Mouse (Mus musculus) intestine, embryonic 16.5 days (tissue): ENCODE results near the gene Itpr1. TPM values are rescaled to one million over a fixed set of nuclear protein-coding genes. Genes with fewer than 3 reads are reported as not detected.

Experiments
- ATAC-seq: fragments of 200-750 bp; cut with Nextera tagmentation; 2 replicates; pipeline ENCODE4 v1.8.0; 2017; ENCODE audit warnings: moderate TSS enrichment, moderate library complexity
- H3K27ac ChIP-seq: fragments of 300-500 bp; sonication (generic); 2 replicates; pipeline ENCODE4 v1.5.1; 2014; ENCODE audit warnings: mild to moderate bottlenecking, low read length
- H3K27me3 ChIP-seq: fragments of 300-500 bp; sonication (generic); replicated peaks from 2 replicates; pipeline ENCODE4 v1.6.1; 2014; ENCODE audit warnings: low read length, control low read depth, mixed read lengths; ENCODE audit not compliant: control insufficient read depth, insufficient read depth
- H3K36me3 ChIP-seq: fragments of 300-500 bp; sonication (generic); 2 replicates; pipeline ENCODE4 v1.6.1; 2014; ENCODE audit warnings: low read length, control low read depth; ENCODE audit not compliant: control insufficient read depth, insufficient read depth
- H3K4me1 ChIP-seq: fragments of 300-500 bp; sonication (generic); 2 replicates; pipeline ENCODE4 v1.6.1; 2014; ENCODE audit warnings: low read length, control low read depth, mixed read lengths; ENCODE audit not compliant: control insufficient read depth, insufficient read depth
- H3K4me2 ChIP-seq: fragments of 300-500 bp; sonication (generic); 2 replicates; pipeline ENCODE4 v1.6.1; 2014; ENCODE audit warnings: low read depth, low read length, control low read depth
- H3K4me3 ChIP-seq: fragments of 300-500 bp; sonication (generic); 2 replicates; pipeline ENCODE4 v1.5.1; 2014; ENCODE audit warnings: mild to moderate bottlenecking, low read length
- H3K9ac ChIP-seq: fragments of 300-500 bp; sonication (generic); 2 replicates; pipeline ENCODE4 v1.6.1; 2014; ENCODE audit warnings: low read depth, low read length
- H3K9me3 ChIP-seq: fragments of 300-500 bp; sonication (generic); 2 replicates; pipeline ENCODE4 v1.6.1; 2016; ENCODE audit warnings: low read length, control low read depth; ENCODE audit not compliant: control insufficient read depth
- WGBS: fragments of 180-500 bp; shearing (Covaris S2); extraction: QIAGEN DNeasy Blood & Tissue Kit; methylation state at CpG from one replicate; pipeline ENCODE4 v1.1.7; 2014; 5-methylcytosine and 5-hydroxymethylcytosine counted together
- polyA plus RNA-seq: library from polyadenylated mRNA; unstranded; fragments of >200 nt; fragmentation: Nextera tagmentation; extraction: Ambion mirVana; gene quantifications from 2 replicates; pipeline ENCODE4 v1.2.1, GENCODE M21; 2015

Itpr1 gene
- polyA plus RNA-seq, 1 experiment from 2014 or later, result 5.9 TPM

DNA sequence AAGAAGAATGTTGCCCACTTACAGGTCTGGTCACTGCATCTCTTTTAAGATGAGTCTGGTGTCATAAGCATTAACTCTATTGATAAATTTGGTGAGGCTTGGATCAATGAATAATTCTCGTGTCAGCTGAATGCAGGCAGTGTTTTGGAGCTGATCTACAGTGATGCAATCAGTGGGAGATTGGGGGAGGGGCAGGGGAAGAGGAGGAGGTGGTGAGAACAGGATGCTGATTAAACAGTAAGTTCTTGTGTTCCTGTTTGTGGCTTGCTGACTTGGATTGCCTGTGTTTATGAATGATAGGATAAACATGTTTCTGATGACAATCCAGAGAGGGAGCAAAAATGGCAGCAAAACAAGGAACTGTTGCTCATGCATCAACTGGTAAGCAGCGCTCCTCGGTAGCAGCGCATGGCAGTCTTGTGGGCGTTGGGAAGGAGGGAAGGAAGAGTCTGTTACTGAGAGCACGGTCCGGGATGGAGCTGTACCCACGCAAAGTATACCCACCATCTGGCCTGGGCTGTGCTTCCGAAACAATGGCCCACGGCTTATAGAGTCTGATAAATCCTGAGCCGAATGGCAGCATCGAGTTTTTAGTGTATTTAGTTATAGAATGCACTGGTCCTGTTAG is 64.1 kb downstream of the Itpr1 start:
- ATAC-seq, result no peak
- no peak overlapping the region for H3K9ac ChIP-seq
- 82% methylated on average over 12 of the region's 12 CpGs for WGBS
- H3K27me3 ChIP-seq, result no peaks in the 10 kb centered on the region
- no peak overlapping the region for H3K4me3 ChIP-seq
- H3K4me1 ChIP-seq, result peaks cover 5% of the 10 kb centered on the region
- H3K36me3 ChIP-seq, result no peaks in the 10 kb centered on the region
- H3K4me2 ChIP-seq, result no peak overlapping the region
- no peaks in the 10 kb centered on the region for H3K9me3 ChIP-seq
- no peak overlapping the region for H3K27ac ChIP-seq

DNA sequence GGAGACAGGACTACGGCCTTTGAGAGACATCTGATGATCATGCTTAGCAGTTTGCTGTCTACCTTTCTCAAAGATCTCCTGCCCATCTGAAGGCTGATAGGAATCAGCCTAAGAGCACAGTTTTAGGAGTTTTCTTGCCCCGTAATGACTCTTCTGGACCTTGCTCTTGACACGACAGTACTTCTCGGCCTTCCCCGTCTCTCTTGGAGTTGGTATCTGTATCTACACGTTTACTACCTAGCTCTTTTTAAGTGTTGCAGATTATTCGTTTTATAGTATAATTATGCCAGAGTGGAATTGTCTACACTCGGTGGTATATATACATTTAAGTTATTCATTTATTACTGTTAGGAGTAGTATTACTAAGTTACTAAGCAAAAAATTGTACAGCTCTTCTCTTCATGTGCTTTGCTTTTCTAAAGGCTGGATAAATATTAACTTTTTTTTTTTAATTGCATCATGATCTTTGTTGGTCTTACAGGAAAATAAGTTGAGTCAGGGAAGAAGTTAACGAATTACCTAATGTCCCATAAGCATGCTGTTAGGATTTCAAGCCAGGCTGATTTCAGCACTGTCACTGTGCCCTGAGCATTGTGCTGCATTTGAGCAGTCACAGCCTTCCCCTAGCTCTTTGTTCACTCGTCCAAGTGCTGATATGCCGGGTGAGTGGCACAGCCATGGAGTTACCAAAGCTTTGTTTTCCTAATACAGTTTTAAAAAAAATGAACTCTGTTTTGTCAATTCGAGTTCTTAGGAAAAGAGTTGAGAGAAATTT is 64.9 kb downstream of the Itpr1 start:
- peaks cover 12% of the 10 kb centered on the region for H3K4me1 ChIP-seq
- no peak overlapping the region for H3K27ac ChIP-seq
- H3K27me3 ChIP-seq, result no peaks in the 10 kb centered on the region
- ATAC-seq, result peak; percentile 61
- no peaks in the 10 kb centered on the region for H3K36me3 ChIP-seq
- H3K4me2 ChIP-seq, result no peak overlapping the region
- H3K9ac ChIP-seq, result no peak overlapping the region
- H3K4me3 ChIP-seq, result no peak overlapping the region
- H3K9me3 ChIP-seq, result no peaks in the 10 kb centered on the region
- 79% methylated on average over 12 of the region's 12 CpGs for WGBS

DNA sequence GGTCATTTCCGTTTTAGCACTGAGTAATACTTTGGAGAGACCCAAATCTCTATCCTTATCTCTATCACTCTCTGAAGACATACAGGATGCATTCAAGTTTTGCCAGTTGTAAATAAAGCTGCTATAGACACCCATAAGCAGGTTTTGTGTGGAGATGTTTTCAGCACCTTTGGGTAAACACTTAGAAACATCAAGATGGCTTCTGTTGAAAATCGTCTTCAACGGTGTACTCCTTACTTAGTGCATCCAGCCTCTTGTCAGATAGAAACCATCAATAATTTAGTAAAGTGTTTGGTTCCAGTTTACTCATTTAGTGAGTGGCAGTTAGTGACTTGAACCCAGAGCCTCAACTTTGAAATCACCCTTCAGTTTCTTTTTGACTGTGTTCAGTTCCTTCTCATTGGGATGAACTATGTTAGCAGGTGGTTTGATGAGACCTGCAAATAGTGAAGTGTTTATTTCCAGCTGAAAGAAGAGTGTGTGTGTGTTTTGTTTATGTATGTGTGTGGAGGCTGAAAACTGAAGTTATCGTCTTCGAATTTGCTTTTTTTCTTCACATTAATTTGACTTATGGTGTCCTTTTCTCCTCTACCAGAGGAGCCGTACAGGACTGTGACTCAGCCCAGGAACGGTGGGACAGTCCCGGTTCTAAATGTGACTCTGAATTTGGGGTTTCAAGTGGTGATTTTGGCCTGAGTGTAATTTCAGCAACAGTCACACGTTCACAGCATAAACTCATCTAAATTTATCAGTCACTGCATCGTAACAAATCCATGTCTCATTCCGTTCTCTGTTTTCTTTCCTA is 66.1 kb downstream of the Itpr1 start:
- H3K36me3 ChIP-seq, result no peaks in the 10 kb centered on the region

DNA sequence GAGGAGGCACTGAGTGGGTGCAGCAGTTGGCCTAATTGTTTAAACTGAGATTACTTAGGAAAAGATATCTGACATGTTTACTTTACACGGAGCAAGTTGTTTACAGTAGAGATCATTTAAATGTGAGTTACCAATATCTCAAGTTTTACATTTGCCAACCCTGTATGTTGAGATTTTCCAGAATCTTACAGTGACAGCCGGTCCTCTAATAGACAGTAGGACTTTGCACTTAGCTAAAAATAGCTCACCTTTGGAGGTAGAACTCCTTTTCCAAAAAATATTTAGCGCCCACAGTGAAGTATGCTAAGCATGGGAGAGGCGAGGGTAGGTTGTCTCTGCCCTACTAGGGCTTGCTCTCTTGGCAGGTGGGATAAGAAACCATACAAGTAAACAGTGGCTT is 69.2 kb downstream of the Itpr1 start:
- Histone ChIP-seq H3K27me3 (no peaks in the 10 kb centered on the region), H3K9ac (no peak overlapping the region), H3K9me3 (no peaks in the 10 kb centered on the region), H3K4me3 (no peak overlapping the region), H3K36me3 (no peaks in the 10 kb centered on the region), H3K4me2 (no peak overlapping the region), H3K27ac (peak overlapping the region; percentile 43; the same call in 1 of the 2 replicates), H3K4me1 (peaks cover 11% of the 10 kb centered on the region; the same call in 1 of the 2 replicates)
- 42% methylated on average over 4 of the region's 4 CpGs for WGBS
- no peak; the same call in 1 of the 2 replicates for ATAC-seq

More for the DNA sequence above, 66.1 kb downstream of the Itpr1 start:
- no peak overlapping the region for H3K4me3 ChIP-seq
- H3K9me3 ChIP-seq, result no peaks in the 10 kb centered on the region
- 77% methylated on average over 11 of the region's 11 CpGs for WGBS
- H3K4me1 ChIP-seq, result peaks cover 14% of the 10 kb centered on the region
- H3K27me3 ChIP-seq, result no peaks in the 10 kb centered on the region
- no peak for ATAC-seq
- H3K27ac ChIP-seq, result no peak overlapping the region
- no peak overlapping the region for H3K9ac ChIP-seq
- H3K4me2 ChIP-seq, result no peak overlapping the region

DNA sequence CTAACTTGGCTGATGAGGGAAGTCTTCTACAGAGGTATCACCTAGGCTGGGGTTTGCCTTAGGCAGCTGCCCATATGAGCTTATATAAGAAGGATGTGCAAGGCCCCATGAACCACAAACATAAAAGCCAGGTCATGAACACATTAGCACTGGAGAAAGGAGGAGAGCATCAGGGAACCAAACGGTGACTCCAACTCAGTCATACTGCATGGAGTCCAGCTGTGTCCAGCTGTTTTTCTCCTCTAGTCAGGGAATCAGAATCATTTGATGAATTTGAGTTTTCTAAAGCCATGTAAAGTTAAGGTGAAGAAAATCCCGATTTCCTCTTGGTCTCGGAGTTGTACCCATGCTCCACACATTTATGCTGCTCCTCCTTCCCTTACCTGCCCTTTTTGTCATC is 69.7 kb downstream of the Itpr1 start:
- Histone ChIP-seq H3K4me3 (no peak overlapping the region), H3K4me2 (no peak overlapping the region), H3K9me3 (no peaks in the 10 kb centered on the region), H3K27ac (peak overlapping the region; percentile 43; the same call in 1 of the 2 replicates), H3K9ac (no peak overlapping the region), H3K27me3 (no peaks in the 10 kb centered on the region), H3K4me1 (peaks cover 11% of the 10 kb centered on the region; the same call in 1 of the 2 replicates), H3K36me3 (no peaks in the 10 kb centered on the region)
- peak; percentile 28; the same call in 1 of the 2 replicates for ATAC-seq
- WGBS, result 67% methylated on average over 3 of the region's 3 CpGs

DNA sequence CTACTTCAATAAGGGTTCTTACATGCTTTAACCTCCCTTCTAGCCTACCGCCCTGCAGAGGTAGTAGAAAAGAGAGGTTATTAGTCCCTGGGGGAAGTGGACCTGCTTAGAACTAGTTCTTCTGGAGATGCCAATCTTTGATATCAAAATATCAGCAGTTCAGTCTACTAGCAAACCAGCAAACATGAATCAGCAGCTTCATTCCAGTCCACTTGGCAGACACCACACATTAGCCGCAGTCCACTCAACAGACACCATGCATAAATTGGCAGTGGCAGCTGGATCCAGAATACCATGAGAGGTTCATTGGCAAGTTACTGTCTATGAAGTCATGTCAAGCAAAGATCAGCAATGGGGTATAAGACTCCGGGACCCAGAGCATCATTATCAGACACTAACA is 71.8 kb downstream of the Itpr1 start:
- H3K4me1 ChIP-seq, result peaks cover 8% of the 10 kb centered on the region; the same call in 1 of the 2 replicates
- no peaks in the 10 kb centered on the region for H3K9me3 ChIP-seq
- 93% methylated on average over 3 of the region's 3 CpGs for WGBS
- H3K27me3 ChIP-seq, result no peaks in the 10 kb centered on the region
- no peak overlapping the region for H3K27ac ChIP-seq
- ATAC-seq, result no peak
- H3K4me3 ChIP-seq, result no peak overlapping the region
- no peaks in the 10 kb centered on the region for H3K36me3 ChIP-seq
- H3K9ac ChIP-seq, result no peak overlapping the region
- no peak overlapping the region for H3K4me2 ChIP-seq

DNA sequence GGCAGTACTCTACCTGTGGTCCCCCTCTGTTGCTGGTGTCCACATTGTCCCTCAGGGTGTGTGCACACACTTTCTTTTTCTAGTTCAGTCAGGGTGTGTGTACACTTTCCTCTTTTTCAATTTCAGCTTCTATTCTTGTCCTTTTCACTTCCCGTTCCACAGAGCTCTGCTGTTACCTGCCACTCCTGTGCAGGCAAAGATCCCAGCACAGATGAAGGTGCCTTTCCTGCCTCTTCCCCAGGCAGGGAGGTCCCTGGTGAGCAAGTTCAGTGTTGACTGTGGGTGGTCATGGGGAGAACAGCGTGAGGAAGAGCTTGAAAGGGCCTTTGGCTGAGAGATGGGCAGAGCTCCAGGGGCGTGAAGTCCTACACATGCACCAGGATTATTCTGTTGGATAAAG is 76.1 kb downstream of the Itpr1 start:
- Histone ChIP-seq H3K4me3 (no peak overlapping the region), H3K27ac (no peak overlapping the region), H3K4me1 (no peaks in the 10 kb centered on the region), H3K4me2 (no peak overlapping the region), H3K27me3 (no peaks in the 10 kb centered on the region), H3K9ac (no peak overlapping the region), H3K9me3 (no peaks in the 10 kb centered on the region), H3K36me3 (no peaks in the 10 kb centered on the region)
- WGBS, result 70% methylated on average over 3 of the region's 3 CpGs
- ATAC-seq, result no peak

DNA sequence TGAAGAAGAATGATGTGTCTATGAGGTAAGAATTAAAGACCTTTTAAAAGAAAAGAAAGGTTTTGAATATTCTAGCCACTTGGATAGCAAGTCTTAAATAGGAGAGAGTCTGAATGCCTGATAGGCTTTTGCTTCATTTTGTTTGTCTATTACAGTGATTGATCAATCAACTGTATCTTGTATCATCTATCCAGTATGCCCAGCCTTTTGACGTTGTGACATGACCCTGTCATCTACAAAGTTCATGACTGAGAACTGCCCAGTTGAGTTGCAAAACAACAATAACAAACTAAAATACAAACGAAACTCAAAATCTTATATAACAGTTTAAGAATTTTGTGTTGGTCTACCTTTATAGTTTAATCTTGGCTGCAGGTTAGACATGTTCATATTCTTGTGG is 78.1 kb downstream of the Itpr1 start:
- H3K4me1 ChIP-seq, result no peaks in the 10 kb centered on the region
- H3K9ac ChIP-seq, result no peak overlapping the region
- H3K9me3 ChIP-seq, result no peaks in the 10 kb centered on the region
- H3K27ac ChIP-seq, result no peak overlapping the region
- no peak overlapping the region for H3K4me2 ChIP-seq
- 84% methylated on average over 2 of the region's 2 CpGs for WGBS
- no peaks in the 10 kb centered on the region for H3K36me3 ChIP-seq
- H3K4me3 ChIP-seq, result no peak overlapping the region
- no peaks in the 10 kb centered on the region for H3K27me3 ChIP-seq
- no peak for ATAC-seq

DNA sequence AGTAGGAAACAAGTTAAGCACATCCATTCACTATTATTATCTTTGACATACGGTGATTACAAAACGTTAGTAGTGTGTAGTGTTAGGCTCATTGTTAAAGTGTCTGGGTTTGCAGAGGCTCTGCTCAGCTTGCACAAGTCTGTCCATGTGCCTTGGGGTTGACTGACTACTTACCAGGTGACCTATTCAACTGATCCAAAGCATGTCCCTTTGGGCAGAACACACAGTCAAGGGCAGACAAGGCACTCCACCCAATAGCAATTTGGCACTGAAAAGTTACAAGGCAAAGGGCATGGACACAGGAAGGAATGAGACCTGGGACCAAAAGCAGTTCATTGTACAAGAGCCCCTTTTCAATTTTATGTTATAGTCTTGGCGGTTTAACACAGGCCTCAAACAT is 78.7 kb downstream of the Itpr1 start:
- Histone ChIP-seq H3K4me3 (no peak overlapping the region), H3K9ac (no peak overlapping the region), H3K4me1 (no peaks in the 10 kb centered on the region), H3K9me3 (no peaks in the 10 kb centered on the region), H3K27me3 (no peaks in the 10 kb centered on the region), H3K27ac (no peak overlapping the region), H3K36me3 (no peaks in the 10 kb centered on the region), H3K4me2 (no peak overlapping the region)
- ATAC-seq, result no peak
- 86% methylated on average over 3 of the region's 3 CpGs for WGBS
